Mouse (Mus musculus): ENCODE measurements around the gene Gpbp1l1.

Gpbp1l1 gene

GRCm38 (mm10) chr4:116638821-116639220 lies 81.4 kb downstream of the Gpbp1l1 start:
- no peak for DNase-seq (ENCODE audit: low spot score)

- DNase-seq (ENCODE audit: low spot score) = no peak
Observed at GRCm38 (mm10) chr4:116642071-116642470, 84.6 kb downstream of the Gpbp1l1 start.

Data from MN1 (cell line).